Mouse (Mus musculus) erythroblast, embryonic 14.5 days (primary cell): ENCODE data around the gene Nfia. TPM values are rescaled to one million over a fixed set of nuclear protein-coding genes. Genes with fewer than 3 reads are reported as not detected.

Experiments
- H3K27me3 ChIP-seq: 2 replicates; pipeline ENCODE4 v1.6.1; 2012; ENCODE audit warnings: inconsistent platforms; ENCODE audit not compliant: control insufficient read depth
- H3K36me3 ChIP-seq: 2 replicates; pipeline ENCODE4 v1.6.1; 2012; ENCODE audit warnings: mild to moderate bottlenecking, inconsistent platforms; ENCODE audit not compliant: control insufficient read depth
- H3K4me1 ChIP-seq: 2 replicates; pipeline ENCODE4 v1.6.1; 2012; ENCODE audit warnings: inconsistent platforms; ENCODE audit not compliant: control insufficient read depth
- H3K4me3 ChIP-seq: replicated peaks from 2 replicates; pipeline ENCODE3; 2012; ENCODE audit warnings: moderate library complexity, mild to moderate bottlenecking, inconsistent platforms
- H3K9me3 ChIP-seq: 2 replicates; pipeline ENCODE4 v1.6.1; 2012; ENCODE audit warnings: low read length, inconsistent platforms, mixed read lengths; ENCODE audit not compliant: control insufficient read depth
- GATA1 ChIP-seq: IDR thresholded peaks from 2 replicates; pipeline ENCODE4 v1.6.1; 2012; ENCODE audit warnings: low read length, inconsistent platforms, mixed read lengths
- TAL1 ChIP-seq: IDR thresholded peaks from 3 replicates; pipeline ENCODE4 v1.6.1; 2012; ENCODE audit warnings: low read length, inconsistent platforms, mixed read lengths
- polyA plus RNA-seq: library from polyadenylated mRNA; stranded (reverse); fragments of >175 nt; gene quantifications from 2 replicates; pipeline ENCODE4 v1.2.3, GENCODE M21; 2012

Nfia gene
- polyA plus RNA-seq, 1 experiment: 0.08 TPM

DNA sequence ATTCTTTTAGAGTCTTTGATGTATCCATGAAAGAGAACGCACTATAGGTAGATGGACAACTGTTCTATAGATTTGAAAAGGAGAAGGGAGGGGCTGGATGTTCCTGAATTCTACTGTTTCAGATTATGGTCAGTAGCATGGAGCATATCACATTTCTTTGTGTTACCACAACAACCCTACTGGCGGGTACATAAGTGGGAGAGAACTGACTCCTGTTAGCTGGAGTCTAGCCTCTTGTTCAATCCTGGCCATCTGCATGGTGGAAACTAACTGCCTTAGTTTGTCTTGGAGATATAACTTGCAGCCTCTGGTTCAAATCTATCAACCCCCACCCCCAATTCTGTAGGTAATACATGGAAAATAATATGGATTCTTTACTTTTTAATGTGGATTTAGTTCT lies 1.3 kb downstream of the Nfia start:
- TF ChIP-seq TAL1 (no peak), GATA1 (no peak)
- peaks cover 54% of the 10 kb centered on the region for H3K27me3 ChIP-seq
- no peak overlapping the region for H3K4me3 ChIP-seq
- peaks cover 12% of the 10 kb centered on the region for H3K4me1 ChIP-seq
- no peaks in the 10 kb centered on the region for H3K36me3 ChIP-seq
- no peaks in the 10 kb centered on the region; the same call in 1 of the 2 replicates for H3K9me3 ChIP-seq

DNA sequence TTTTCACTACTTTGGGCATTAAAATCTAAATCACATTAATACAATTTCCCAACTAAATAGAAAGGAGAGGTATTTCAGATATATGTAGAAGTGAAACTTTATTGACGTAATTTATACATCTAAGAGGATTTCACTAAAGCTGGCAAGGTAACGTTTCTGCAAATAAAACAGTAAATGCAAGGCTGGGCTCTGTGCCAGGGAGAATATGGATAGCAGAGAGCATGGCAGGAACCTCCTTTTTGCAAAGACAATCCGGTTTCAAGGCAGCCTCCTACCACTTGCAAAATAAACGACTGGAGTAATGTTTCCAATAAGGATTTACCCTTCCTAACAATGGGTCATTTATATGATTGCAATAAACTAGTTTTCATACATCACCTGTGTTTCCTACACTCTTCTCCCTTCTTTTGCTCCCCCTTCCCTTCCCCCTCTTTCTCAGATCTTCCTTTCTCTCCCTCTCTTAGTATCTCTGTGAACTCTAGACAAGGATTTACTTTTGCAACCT lies 2.0 kb downstream of the Nfia start:
- Histone ChIP-seq H3K9me3 (no peaks in the 10 kb centered on the region; the same call in 1 of the 2 replicates), H3K27me3 (peaks cover 61% of the 10 kb centered on the region), H3K36me3 (no peaks in the 10 kb centered on the region), H3K4me1 (peaks cover 12% of the 10 kb centered on the region), H3K4me3 (no peak overlapping the region)
- TF ChIP-seq GATA1: no peak
- TF ChIP-seq TAL1: no peak

DNA sequence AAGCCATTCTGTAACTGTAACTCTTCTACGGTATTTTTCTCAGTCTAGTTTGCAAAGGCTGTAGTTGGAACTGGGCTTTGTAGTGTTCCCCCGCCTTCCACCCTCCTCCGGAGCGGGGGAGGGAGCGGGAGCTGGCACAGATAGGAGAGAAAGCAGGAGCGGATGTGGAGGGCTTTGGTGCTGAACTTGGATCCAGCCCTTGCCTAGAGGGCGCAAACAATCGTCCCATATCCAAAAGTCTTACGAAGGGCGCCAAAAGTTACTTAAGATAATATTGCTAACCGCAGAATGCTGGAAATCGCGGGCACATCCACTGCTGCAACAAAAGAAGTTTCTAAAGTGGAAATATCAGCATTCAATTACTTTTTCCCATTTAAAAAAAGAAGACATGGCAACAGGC lies 2.5 kb downstream of the Nfia start:
- H3K9me3 ChIP-seq: no peaks in the 10 kb centered on the region; the same call in 1 of the 2 replicates
- no peaks in the 10 kb centered on the region for H3K36me3 ChIP-seq
- H3K27me3 ChIP-seq: peaks cover 66% of the 10 kb centered on the region
- peaks cover 12% of the 10 kb centered on the region for H3K4me1 ChIP-seq
- peak overlapping the region; percentile 34 for H3K4me3 ChIP-seq
- no peak for TF ChIP-seq TAL1

DNA sequence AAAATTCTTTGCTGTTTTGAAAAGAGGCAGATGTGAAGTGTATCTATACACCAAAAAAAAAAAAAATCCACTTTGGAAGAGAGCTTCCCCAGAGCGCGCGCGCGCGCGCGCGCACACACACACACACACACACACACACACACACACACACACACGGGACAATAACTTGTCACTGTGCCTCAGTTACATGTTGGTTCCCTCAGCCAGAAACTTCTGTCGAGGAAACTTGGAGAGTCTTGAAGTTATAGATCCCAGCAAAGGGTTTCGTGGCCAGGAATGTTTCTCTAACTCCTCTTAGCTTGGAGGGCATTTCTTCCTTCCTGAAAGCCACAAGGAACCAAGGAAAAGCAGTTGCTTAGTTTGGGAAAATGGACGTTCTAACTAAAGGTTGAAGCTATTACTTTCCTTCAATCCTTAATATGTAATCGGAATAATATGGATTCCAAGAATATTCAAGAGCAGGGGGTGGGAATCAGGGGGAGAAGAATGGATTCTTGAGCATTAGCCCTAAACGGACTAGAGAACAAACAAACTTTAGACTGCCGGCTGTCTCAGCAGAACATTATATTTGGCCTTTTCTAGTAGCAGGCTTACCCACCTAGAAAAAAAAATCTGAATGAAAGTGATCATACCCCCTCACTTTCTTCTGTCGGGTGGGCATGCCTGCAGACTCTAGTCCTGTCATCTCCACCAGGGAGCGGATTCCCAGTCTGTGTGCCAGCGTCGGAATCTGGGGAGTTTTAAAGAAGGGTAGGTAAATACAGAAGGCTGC lies 3.1 kb downstream of the Nfia start:
- Histone ChIP-seq H3K36me3 (no peaks in the 10 kb centered on the region), H3K4me3 (peak overlapping the region; percentile 37), H3K27me3 (peaks cover 73% of the 10 kb centered on the region), H3K9me3 (no peaks in the 10 kb centered on the region; the same call in 1 of the 2 replicates), H3K4me1 (peaks cover 12% of the 10 kb centered on the region)
- TF ChIP-seq GATA1 (no peak), TAL1 (no peak)

DNA sequence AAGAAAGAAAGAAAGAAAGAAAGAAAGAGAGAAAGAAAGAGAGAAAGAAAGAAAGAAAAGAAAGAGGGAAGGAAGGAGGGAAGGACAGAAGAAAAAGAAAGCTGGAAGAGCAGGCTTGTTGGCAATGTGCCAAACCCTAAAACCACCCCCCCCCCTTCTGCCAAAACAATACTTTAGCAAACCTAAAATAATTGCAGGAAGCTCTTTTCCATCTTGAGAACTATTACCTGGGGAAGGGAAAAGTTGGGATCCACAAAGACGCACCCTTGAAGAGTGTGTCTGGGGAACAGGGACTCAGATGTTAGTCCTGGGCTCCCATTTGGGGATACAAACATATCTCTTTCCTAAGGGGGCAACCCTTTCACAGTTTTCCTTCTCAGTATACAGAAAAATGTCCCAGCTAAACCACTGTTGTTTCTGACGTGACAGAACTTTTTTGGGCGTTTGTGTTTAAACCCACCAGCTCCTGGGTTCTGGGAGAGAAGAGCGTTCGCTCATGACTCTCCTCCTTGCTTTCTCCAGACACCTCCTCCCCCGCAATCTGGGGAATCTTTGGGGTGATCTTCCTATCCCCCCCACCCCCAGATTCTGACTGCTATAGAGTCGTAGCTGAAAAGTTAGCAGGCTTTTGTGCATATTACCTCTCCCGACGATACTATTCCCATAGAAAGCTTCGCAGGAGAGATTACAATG lies 4.0 kb downstream of the Nfia start:
- Histone ChIP-seq H3K27me3 (peaks cover 77% of the 10 kb centered on the region), H3K4me3 (peak overlapping the region; percentile 54)

DNA sequence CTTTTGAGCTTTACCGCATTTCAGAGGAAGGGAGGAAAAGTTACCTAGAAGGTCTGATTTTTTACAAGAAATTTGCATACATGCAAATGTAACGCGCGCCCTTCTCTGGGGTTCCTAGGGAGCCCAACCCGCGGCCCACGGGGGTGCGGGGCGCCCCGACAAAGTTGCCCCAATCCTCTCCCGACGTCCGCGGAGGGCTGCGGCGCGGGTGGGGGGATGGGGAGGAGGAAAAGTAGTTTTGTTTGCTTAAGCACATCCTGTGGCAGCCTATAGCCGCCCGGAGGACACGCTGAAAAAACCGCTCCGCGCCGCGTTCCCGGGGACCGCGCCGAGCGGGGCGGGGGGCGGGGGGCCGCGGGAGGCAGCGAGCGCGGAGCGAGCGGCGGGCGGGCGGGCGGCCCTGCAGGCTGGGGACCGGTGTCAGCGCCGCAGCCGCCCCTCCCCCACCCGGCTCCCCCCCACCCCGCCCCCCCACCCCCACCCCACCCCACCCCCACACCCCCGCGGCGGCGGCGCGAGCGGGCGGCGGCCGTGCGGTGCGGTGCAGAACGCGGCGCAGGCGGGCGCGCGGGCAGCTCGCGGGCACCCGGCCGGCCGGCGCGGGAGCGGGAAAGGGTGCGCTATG lies 4.7 kb downstream of the Nfia start:
- TF ChIP-seq GATA1 (no peak), TAL1 (no peak)
- Histone ChIP-seq H3K27me3 (peaks cover 77% of the 10 kb centered on the region), H3K4me3 (peak overlapping the region; percentile 67)

More for the DNA sequence above, 4.0 kb downstream of the Nfia start:
- no peak for TF ChIP-seq TAL1
- TF ChIP-seq GATA1: no peak
- no peaks in the 10 kb centered on the region; the same call in 1 of the 2 replicates for H3K9me3 ChIP-seq
- H3K4me1 ChIP-seq: peaks cover 10% of the 10 kb centered on the region
- no peaks in the 10 kb centered on the region for H3K36me3 ChIP-seq

DNA sequence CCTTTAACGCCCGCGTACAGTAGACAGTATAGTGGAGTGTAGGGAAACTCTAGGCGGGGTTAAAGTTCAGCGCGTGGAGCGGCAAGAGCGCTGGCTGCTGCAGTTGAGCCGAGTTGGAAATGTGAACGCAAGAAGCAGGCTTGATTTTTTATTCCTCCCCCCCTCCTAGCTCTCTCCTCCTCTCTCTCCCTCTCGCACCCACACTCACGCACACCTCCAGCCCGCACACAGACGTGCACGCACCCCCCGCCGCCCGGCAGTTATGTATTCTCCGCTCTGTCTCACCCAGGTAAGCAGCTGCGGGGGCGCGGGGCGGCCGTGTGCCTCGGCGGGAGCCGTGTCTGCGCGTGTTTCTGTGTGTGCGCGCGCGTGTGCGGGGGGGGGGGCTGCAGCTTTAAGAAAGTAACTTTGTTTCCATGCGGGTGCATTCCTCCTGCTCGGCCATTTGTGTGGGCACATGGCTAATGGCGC lies 5.2 kb downstream of the Nfia start, which contains the start of gene E130114P18Rik:
Gene E130114P18Rik, minus strand, starts transcription at position 373 of the 471 bp plus-strand sequence.
- TF ChIP-seq TAL1 (no peak), GATA1 (no peak)
- Histone ChIP-seq H3K4me3 (peak within 1 kb of the TSS; percentile 67), H3K27me3 (peaks cover 77% of the 10 kb centered on the region), H3K36me3 (no peaks in the 10 kb centered on the region), H3K4me1 (peaks cover 3% of the 10 kb centered on the region), H3K9me3 (no peaks in the 10 kb centered on the region; the same call in 1 of the 2 replicates)

More for the DNA sequence above, 4.7 kb downstream of the Nfia start:
- no peaks in the 10 kb centered on the region for H3K36me3 ChIP-seq
- peaks cover 4% of the 10 kb centered on the region for H3K4me1 ChIP-seq
- H3K9me3 ChIP-seq: no peaks in the 10 kb centered on the region; the same call in 1 of the 2 replicates

DNA sequence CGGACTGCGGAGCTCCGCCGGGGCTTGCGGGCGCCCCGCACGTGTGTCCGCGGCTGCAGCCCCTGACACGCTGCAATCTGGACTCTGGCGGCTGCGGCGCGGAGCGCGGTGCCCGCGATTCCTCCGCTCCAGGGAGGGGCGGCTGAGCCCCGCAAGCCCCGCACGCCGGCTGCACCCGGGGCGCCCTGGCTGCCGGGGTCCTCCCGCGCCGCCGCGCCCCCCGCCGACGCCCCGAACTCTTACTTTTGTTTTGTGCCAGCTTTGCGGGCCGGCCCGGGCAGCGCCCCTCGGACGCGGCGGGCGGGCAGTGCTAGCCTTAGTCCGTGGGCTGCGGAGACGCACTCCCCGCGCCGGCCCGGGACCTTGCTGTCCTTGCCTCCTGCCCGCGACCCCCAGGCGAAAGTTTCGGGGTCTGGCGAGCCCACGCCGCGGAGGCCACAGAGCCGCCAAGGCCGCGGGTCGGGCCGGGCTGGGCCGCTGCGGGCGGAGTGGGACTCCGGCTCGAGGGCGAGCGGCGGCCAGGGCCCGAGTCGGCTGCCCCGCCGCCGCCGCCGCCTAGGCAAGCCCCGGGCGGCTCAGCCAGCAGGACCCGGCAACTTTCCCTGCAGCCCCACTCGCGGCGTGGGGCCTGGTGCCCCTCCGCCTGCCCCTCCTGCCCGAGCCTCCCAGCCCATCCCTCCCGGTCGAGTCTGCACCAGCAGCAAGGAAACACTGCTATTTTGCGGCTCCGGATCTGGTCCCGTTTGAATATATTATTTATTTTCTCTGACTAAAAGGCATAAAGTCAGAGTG lies 5.9 kb downstream of the Nfia start:
- H3K4me1 ChIP-seq: peaks cover 3% of the 10 kb centered on the region
- TF ChIP-seq GATA1 (no peak), TAL1 (no peak)
- H3K36me3 ChIP-seq: no peaks in the 10 kb centered on the region; the same call in 1 of the 2 replicates
- peaks cover 77% of the 10 kb centered on the region for H3K27me3 ChIP-seq
- no peaks in the 10 kb centered on the region; the same call in 1 of the 2 replicates for H3K9me3 ChIP-seq
- peak overlapping the region; percentile 67 for H3K4me3 ChIP-seq
